Mouse (Mus musculus) forebrain, embryonic 11.5 days (tissue): ENCODE measurements around the gene Ash1l. TPM values are rescaled to one million over a fixed set of nuclear protein-coding genes. Genes with fewer than 3 reads are reported as not detected.
"Not testable (repeated sequence)": the region's sequence is repeated elsewhere in the genome, so short reads cannot be mapped to it uniquely, and the experiment has no call there.

Experiments
- ATAC-seq: fragments of 200-750 bp; cut with Nextera tagmentation; replicated peaks from 2 replicates; pipeline ENCODE4 v1.8.0; 2017; ENCODE audit warnings: moderate TSS enrichment; ENCODE audit not compliant: low FRiP score
- DNase-seq: peaks from one replicate; pipeline ENCODE4 v3.0.0-alpha.2; 2017; ENCODE audit warnings: low spot score
- H3K27ac ChIP-seq: fragments of 300-500 bp; sonication (generic); 2 replicates; pipeline ENCODE4 v1.5.1; 2014; ENCODE audit warnings: low read depth, low read length
- H3K27me3 ChIP-seq: fragments of 300-500 bp; sonication (generic); 2 replicates; pipeline ENCODE4 v1.6.1; 2014; ENCODE audit warnings: mild to moderate bottlenecking, low read length, mixed read lengths; ENCODE audit not compliant: control insufficient read depth, insufficient read depth
- H3K36me3 ChIP-seq: fragments of 300-500 bp; sonication (generic); 2 replicates; pipeline ENCODE4 v1.6.1; 2014; ENCODE audit warnings: mild to moderate bottlenecking, low read length, moderate library complexity, mixed read lengths; ENCODE audit not compliant: control insufficient read depth, insufficient read depth
- H3K4me1 ChIP-seq: fragments of 300-500 bp; sonication (generic); replicated peaks from 2 replicates; pipeline ENCODE4 v1.6.1; 2014; ENCODE audit warnings: low read length, mixed read lengths; ENCODE audit not compliant: control insufficient read depth, insufficient read depth
- H3K4me2 ChIP-seq: fragments of 300-500 bp; sonication (generic); 2 replicates; pipeline ENCODE4 v1.6.1; 2014; ENCODE audit warnings: low read depth, mild to moderate bottlenecking, low read length, moderate library complexity, mixed read lengths; ENCODE audit not compliant: severe bottlenecking
- H3K4me3 ChIP-seq: fragments of 300-500 bp; sonication (generic); 2 replicates; pipeline ENCODE4 v1.5.1; 2014; ENCODE audit warnings: low read depth, low read length
- H3K9ac ChIP-seq: fragments of 300-500 bp; sonication (generic); 2 replicates; pipeline ENCODE4 v1.6.1; 2014; ENCODE audit warnings: low read length
- H3K9me3 ChIP-seq: fragments of 300-500 bp; sonication (generic); 2 replicates; pipeline ENCODE4 v1.6.1; 2016; ENCODE audit warnings: low read length, mixed read lengths; ENCODE audit not compliant: control insufficient read depth
- WGBS: fragments of 180-500 bp; shearing (Covaris S2); extraction: QIAGEN DNeasy Blood & Tissue Kit; methylation state at CpG from one replicate; pipeline ENCODE4 v1.1.7; 2014; 5-methylcytosine and 5-hydroxymethylcytosine counted together
- polyA plus RNA-seq: library from polyadenylated mRNA; unstranded; fragments of >200 nt; fragmentation: Nextera tagmentation; extraction: Ambion mirVana; gene quantifications from 2 replicates; pipeline ENCODE4 v1.2.1, GENCODE M21; 2014

Gene Ash1l
- polyA plus RNA-seq, 1 experiment from 2014 or later: 20.7 TPM

DNA sequence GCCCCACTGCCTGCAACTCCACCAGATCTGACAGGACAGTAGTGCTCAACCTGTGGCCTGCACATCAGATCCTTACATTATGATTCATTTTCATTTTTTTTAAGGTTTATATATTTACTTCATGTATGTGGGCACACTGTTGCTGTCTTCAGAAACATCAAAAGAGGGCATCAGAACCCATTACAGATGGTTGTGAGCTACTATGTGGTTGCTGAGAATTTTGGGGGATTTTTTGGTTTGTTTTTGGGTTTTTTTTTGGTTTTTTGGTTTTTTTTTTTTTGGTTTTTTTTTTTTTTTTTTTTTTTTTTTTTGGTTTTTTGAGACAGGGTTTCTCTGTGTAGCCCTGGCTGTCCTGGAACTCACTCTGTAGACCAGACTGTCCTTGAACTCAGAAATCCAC is 131.9 kb downstream of the Ash1l start:
- ATAC-seq, H3K27me3 ChIP-seq, H3K27ac ChIP-seq, DNase-seq, H3K9ac ChIP-seq, H3K4me3 ChIP-seq, H3K9me3 ChIP-seq, H3K4me1 ChIP-seq, H3K4me2 ChIP-seq, H3K36me3 ChIP-seq: not testable (repeated sequence)

DNA sequence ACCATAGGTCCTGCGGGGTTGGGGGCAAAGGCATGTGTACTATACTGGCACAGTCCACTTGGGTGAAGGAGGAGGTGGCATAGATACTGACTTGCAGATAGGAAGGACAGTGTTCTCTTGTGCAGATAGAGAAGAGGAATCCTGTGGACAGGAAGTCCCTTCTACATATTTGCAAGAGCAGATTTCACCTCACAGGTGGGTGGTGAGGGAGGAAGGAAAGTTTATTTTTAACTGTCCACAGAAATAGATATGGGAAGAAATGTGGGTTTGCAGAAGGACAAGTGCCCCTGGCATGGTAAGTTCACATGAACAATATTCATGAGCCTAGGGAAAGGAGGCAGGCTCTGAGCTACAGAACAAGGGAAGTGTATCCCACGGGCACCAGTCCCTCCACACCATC is 133.7 kb downstream of the Ash1l start:
- Histone ChIP-seq H3K4me1 (0 out of 2 replicates have a peak, but pooled peaks cover 2% of the 10 kb centered on the region), H3K4me3 (no peak overlapping the region), H3K4me2 (no peak overlapping the region), H3K36me3 (peaks cover 3% of the 10 kb centered on the region; the same call in 1 of the 2 replicates), H3K9me3 (no peaks in the 10 kb centered on the region), H3K27me3 (peaks cover 8% of the 10 kb centered on the region), H3K27ac (no peak overlapping the region), H3K9ac (no peak overlapping the region)
- ATAC-seq (no peak), DNase-seq (no peak)
- 84% methylated on average over 2 of the region's 2 CpGs for WGBS

DNA sequence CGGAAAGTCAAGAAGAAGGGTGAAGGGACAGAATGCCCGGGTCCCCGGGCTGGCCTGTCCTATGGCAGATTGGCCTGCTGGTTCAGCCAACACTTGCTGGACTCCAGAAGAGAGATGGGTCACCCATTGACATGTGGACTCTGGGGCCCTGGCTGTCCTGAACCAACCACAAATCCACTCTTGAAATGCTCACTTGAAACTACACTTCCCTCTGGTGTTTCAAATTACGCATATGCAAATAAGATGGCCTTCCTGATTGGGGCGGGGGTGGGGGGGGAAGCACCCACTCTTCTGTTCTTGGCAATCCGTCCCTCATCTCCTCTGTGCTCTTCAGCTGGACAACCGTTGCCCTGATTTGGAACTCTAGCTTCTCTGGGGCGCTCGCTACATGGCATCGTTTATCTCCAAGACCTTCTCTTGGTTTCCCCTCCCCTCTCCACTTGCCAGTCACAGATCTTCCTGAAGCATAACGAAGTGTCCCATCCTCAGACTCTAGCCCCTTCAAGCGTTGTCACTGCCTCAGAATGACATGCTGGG is 134.3 kb downstream of the Ash1l start:
- Histone ChIP-seq H3K36me3 (no peaks in the 10 kb centered on the region), H3K9me3 (no peaks in the 10 kb centered on the region), H3K4me3 (no peak overlapping the region), H3K27ac (no peak overlapping the region), H3K4me1 (peaks cover 6% of the 10 kb centered on the region; the same call in 1 of the 2 replicates), H3K27me3 (peaks cover 9% of the 10 kb centered on the region), H3K9ac (no peak overlapping the region), H3K4me2 (no peak overlapping the region)
- ATAC-seq (no peak), DNase-seq (no peak)
- 83% methylated on average over 12 of the region's 12 CpGs for WGBS

DNA sequence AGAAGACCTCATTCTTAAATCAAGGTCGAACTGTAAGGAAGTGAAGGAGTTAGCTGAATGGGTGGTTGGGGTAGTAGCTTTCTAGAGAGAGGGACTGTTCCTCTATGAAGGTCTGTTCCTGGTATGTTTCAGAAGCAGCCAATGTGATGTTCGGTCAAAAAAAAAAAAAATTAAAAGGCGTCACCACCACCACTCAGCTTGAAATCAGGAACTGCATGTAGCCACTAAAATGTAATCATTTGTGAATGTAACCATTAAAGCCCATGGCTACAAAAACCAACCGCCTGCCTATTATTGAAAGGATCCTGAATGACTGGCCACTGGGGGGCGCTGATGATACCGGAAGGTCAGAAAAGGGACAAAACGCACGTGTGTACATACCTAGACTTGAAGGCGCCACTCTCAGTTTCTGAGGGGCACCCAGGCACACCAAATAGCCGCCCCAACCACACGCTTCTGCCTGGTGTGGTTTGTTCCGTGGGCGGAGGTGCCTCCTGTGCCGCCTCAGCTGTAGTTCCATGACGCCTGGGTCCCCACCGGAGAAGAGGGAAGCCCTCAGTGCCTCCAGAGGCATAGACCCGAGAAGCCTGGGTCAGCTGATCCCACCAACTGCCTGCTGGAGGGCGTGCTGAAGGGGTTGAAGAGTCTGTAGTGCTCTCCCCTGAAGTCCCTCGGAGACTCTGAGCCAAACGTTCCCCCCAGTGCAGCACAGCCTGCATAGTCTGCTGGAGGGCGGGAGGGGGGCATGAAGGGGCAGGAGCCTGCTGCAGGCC is 137.1 kb downstream of the Ash1l start:
- Histone ChIP-seq H3K9ac (no peak overlapping the region), H3K36me3 (no peaks in the 10 kb centered on the region), H3K4me2 (no peak overlapping the region), H3K4me3 (no peak overlapping the region), H3K27ac (no peak overlapping the region), H3K9me3 (no peaks in the 10 kb centered on the region), H3K4me1 (peaks cover 13% of the 10 kb centered on the region; the same call in 1 of the 2 replicates), H3K27me3 (peaks cover 16% of the 10 kb centered on the region)
- peak; percentile 90 for DNase-seq
- ATAC-seq: no peak
- 34% methylated on average over 21 of the region's 21 CpGs for WGBS

DNA sequence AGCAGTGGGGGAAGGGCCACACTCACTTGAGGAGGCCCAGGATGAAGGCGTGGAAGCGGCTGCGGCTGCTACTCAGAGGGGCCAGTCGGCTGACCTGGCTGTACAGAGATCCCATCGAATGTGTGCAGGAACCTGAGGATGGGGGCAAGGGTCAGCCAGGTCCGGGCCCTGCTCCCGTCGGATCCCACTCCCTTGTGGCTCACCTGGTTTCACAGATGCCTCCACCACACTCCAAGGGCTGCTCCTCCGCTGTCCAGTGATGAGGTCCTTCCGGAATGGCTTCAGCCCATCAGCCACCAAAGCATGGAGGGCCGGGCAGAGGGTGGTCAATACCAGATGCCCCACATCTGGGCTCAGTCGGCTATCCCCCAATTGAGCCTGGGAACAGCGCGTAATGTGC is 138.6 kb downstream of the Ash1l start:
- no peak overlapping the region for H3K4me3 ChIP-seq
- H3K9ac ChIP-seq: peak overlapping the region; percentile 14; the same call in 1 of the 2 replicates

DNA sequence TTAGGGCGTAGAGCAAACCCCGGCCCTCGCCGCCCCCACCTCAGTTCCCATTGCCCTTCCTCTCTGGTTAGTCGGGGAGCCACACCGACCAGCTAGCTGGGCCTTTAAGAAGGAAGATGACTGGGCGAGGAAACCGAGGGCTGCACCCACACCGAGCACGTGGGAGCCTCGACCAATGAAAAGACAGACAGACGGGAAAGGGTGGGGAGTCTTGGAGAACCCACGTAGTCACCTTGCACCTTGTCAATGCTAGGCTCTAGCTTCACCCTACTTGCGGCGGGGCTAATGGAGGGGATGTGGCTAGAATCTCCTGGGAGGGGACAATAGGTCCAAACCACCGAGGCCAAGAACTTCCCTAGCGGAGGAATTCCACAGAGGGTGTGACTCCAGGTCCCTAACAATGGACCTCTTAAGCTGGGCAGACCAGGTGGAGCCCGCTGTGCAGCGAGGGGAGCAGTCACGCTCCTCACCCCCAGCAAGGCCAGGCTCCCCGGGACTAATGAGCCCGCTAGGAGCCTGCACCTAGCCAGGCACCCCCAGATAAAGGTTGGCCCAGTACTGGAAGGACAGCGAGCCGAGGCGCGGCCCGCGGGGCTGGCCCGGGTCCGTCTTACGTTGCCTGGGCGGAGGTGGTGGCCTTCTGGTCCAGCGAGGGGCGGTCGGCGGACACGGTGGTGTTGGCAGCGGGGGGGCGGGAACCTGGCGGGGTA is 139.6 kb downstream of the Ash1l start:
- peak; percentile 84 for DNase-seq
- Histone ChIP-seq H3K27me3 (peaks cover 16% of the 10 kb centered on the region), H3K4me1 (peaks cover 16% of the 10 kb centered on the region; the same call in 1 of the 2 replicates), H3K4me2 (peak overlapping the region; percentile 83), H3K27ac (no peak overlapping the region; the same call in 1 of the 2 replicates), H3K4me3 (peak overlapping the region; percentile 48), H3K36me3 (peaks cover 2% of the 10 kb centered on the region; the same call in 1 of the 2 replicates), H3K9ac (peak overlapping the region; percentile 61), H3K9me3 (no peaks in the 10 kb centered on the region)
- ATAC-seq: peak; percentile 69
- under 1% methylated on average over 40 of the region's 40 CpGs for WGBS

More for the DNA sequence above, 138.6 kb downstream of the Ash1l start:
- Histone ChIP-seq H3K4me2 (peak overlapping the region; percentile 83), H3K27ac (no peak overlapping the region), H3K9me3 (no peaks in the 10 kb centered on the region), H3K4me1 (peaks cover 16% of the 10 kb centered on the region; the same call in 1 of the 2 replicates), H3K36me3 (no peaks in the 10 kb centered on the region), H3K27me3 (peaks cover 16% of the 10 kb centered on the region)
- WGBS: 70% methylated on average over 14 of the region's 14 CpGs
- no peak for DNase-seq
- ATAC-seq: no peak

DNA sequence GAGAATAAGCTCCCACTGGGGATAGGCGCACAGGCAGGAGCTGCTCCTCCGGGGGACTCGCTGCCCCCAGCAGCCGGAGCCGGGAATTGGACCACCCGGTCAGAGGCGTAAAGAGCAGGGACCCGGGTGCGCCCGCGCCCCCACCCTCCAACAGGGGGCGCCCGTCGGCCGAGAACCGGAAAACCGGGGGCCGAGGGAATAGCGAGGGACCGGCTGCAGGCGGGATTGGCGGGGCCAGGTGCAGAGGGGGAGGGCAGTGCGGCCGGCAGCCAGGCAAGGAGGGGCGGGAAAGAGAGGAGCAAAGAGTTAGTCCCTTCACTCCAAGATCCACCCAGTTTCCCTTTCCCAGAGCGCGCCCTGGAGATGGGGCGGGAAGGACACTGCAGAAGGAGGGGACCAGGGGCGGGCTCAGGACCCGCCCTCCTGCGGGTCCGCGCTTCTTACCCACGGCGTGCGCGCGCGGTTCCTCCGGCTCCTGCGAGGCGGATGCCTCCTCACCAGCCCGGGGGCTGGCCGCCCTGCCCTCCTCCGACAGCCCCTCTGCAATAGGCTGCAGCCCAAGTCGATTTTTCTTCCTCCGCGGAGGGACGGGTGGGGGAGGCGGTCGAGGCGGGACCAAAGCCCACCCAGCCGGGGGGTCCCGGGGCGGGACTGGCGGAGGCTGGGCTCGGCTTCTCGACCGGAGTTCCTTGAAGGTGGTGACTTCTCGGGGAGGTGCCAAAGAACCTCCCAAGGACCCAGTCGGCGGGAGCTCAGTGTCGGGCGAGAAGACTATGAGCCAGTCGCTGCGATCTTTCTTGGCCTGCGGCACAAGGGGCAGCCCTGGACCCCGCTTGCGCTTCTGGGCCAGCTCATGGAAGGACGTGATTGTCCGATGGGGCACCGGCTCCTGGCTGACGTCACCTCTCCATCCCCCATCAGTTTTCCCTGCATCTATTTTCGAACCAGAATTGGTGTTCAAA is 140.6 kb downstream of the Ash1l start:
- Histone ChIP-seq H3K4me3 (peak overlapping the region; percentile 48), H3K4me1 (peaks cover 16% of the 10 kb centered on the region; the same call in 1 of the 2 replicates), H3K4me2 (peak overlapping the region; percentile 83), H3K9ac (peak overlapping the region; percentile 61), H3K27ac (peak overlapping the region; percentile 33; the same call in 1 of the 2 replicates), H3K36me3 (peaks cover 2% of the 10 kb centered on the region; the same call in 1 of the 2 replicates), H3K27me3 (peaks cover 16% of the 10 kb centered on the region), H3K9me3 (no peaks in the 10 kb centered on the region)
- DNase-seq: peak; percentile 94
- peak; percentile 63 for ATAC-seq
- under 1% methylated on average over 69 of the region's 74 CpGs for WGBS
